Mouse (Mus musculus) heart, embryonic 11.5 days (tissue): ENCODE data around the gene Thoc2. TPM values are rescaled to one million over a fixed set of nuclear protein-coding genes. Genes with fewer than 3 reads are reported as not detected.
A peak's percentile ranks its signal among the peaks of the same experiment; 100 is the strongest.

Experiments used
- ATAC-seq: fragments of 200-750 bp; cut with Nextera tagmentation; replicated peaks from 2 replicates; pipeline ENCODE4 v1.8.0; 2017; ENCODE audit warnings: moderate library complexity; ENCODE audit not compliant: insufficient number of reproducible peaks, low FRiP score, low TSS enrichment
- H3K27ac ChIP-seq: fragments of 300-500 bp; sonication (generic); 2 replicates; pipeline ENCODE4 v1.5.1; 2014; ENCODE audit warnings: mild to moderate bottlenecking, low read depth, low read length
- H3K27me3 ChIP-seq: fragments of 300-500 bp; sonication (generic); 2 replicates; pipeline ENCODE4 v1.6.1; 2014; ENCODE audit warnings: mild to moderate bottlenecking, low read length, mixed read lengths; ENCODE audit not compliant: control insufficient read depth, insufficient read depth
- H3K36me3 ChIP-seq: fragments of 300-500 bp; sonication (generic); 2 replicates; pipeline ENCODE4 v1.6.1; 2014; ENCODE audit warnings: mild to moderate bottlenecking, low read length, moderate library complexity, mixed read lengths; ENCODE audit not compliant: control insufficient read depth, insufficient read depth
- H3K4me1 ChIP-seq: fragments of 300-500 bp; sonication (generic); 2 replicates; pipeline ENCODE4 v1.6.1; 2014; ENCODE audit warnings: low read length; ENCODE audit not compliant: control insufficient read depth, insufficient read depth
- H3K4me2 ChIP-seq: fragments of 300-500 bp; sonication (generic); 2 replicates; pipeline ENCODE4 v1.6.1; 2014; ENCODE audit warnings: mild to moderate bottlenecking, moderate library complexity
- H3K4me3 ChIP-seq: fragments of 300-500 bp; sonication (generic); 2 replicates; pipeline ENCODE4 v1.5.1; 2014; ENCODE audit warnings: low read depth, low read length
- H3K9ac ChIP-seq: fragments of 300-500 bp; sonication (generic); 2 replicates; pipeline ENCODE4 v1.6.1; 2014; ENCODE audit warnings: mild to moderate bottlenecking, low read depth, low read length, moderate library complexity
- H3K9me3 ChIP-seq: fragments of 300-500 bp; sonication (generic); replicated peaks from 2 replicates; pipeline ENCODE4 v1.6.1; 2016; ENCODE audit warnings: low read length; ENCODE audit not compliant: control insufficient read depth
- WGBS: fragments of 180-500 bp; shearing (Covaris S2); extraction: QIAGEN DNeasy Blood & Tissue Kit; methylation state at CpG from one replicate; pipeline ENCODE4 v1.1.7; 2014; ENCODE audit not compliant: insufficient replicate concordance; 5-methylcytosine and 5-hydroxymethylcytosine counted together
- microRNA-seq: library from miRNA; unstranded; fragments of <30 nt; microRNA quantifications from one replicate; pipeline ENCODE4, GENCODE M21; 2016; ENCODE audit warnings: borderline number of aligned reads
- polyA plus RNA-seq: library from polyadenylated mRNA; unstranded; fragments of >200 nt; fragmentation: Nextera tagmentation; extraction: Ambion mirVana; gene quantifications from 2 replicates; pipeline ENCODE4 v1.2.1, GENCODE M21; 2014

The Thoc2 gene
- polyA plus RNA-seq, 1 experiment from 2014 or later: 72.5 TPM

DNA sequence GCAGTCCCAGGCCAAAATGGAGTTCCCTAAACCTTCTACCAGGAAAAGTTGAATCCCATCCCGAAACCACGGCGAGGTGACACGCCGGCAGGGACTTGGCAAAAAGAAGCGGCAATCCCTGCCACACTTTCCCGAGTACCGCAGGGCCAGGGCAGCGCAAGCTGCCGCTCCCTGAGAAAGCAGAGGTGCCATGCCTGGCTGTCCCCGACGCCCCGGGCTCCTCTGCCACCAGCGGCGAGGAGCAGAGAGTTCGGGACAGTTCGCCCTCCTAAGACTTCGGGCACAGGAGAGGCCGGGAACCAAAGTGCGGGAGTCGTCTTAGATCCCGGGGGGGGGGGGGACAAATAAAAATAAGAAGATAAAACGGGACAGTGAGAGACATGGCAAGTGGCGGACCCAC, 9.5 kb downstream of the Thoc2 start:
- Histone ChIP-seq H3K4me3 (peak overlapping the region; percentile 70), H3K36me3 (no peaks in the 10 kb centered on the region), H3K27me3 (no peaks in the 10 kb centered on the region), H3K9me3 (no peaks in the 10 kb centered on the region; the same call in 1 of the 2 replicates), H3K9ac (peak overlapping the region; percentile 75), H3K27ac (peak overlapping the region; percentile 85), H3K4me2 (peak overlapping the region; percentile 58), H3K4me1 (no peaks in the 10 kb centered on the region; the same call in 1 of the 2 replicates)
- 16% methylated on average over 24 of the region's 24 CpGs for WGBS
- peak; percentile 49; the same call in 1 of the 2 replicates for ATAC-seq

GRCm38 (mm10) chrX:41910471-41910870, 10.0 kb downstream of the Thoc2 start:
- H3K27me3 ChIP-seq: no peaks in the 10 kb centered on the region
- WGBS: 12% methylated on average over 9 of the region's 9 CpGs
- no peaks in the 10 kb centered on the region; the same call in 1 of the 2 replicates for H3K9me3 ChIP-seq
- ATAC-seq: no peak
- H3K4me3 ChIP-seq: peak overlapping the region; percentile 70
- no peaks in the 10 kb centered on the region for H3K36me3 ChIP-seq
- peak overlapping the region; percentile 75 for H3K9ac ChIP-seq
- H3K4me2 ChIP-seq: peak overlapping the region; percentile 58
- no peaks in the 10 kb centered on the region; the same call in 1 of the 2 replicates for H3K4me1 ChIP-seq
- H3K27ac ChIP-seq: no peak overlapping the region

DNA sequence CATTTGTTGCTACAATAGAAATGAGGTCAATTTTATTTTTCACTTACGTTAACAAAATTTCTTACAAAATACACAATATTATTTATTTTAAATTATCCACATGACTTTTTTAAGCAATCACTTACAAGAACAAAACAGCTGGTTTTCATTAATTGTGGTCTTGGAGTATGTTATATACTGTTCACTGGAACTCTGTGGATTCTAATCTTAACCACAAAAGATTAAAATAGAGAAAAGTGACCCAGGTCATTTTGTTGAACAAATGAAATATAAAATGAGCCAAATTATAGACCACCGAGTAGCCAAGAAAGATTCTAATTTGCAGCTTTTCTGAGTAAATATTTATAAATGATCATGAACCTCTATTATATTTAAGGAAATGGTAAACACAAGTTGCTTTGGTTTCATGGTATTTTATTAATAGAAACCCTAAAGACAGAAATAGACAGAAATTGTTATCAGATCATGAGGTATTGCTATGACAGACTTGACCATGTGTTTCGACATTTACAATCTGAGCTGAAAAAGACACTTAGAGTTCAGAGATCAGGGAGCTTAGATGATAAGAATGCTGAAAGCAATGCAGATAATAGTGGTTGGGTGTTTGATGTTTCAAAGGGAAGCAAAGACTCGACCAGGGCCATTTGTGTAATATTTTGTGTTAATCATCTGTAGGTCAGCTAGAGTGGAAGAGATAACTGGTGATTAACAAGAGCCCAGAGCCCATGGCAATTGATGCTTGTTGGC, 35.5 kb downstream of the Thoc2 start:
- H3K27ac ChIP-seq: no peak overlapping the region
- no peak overlapping the region for H3K4me3 ChIP-seq
- H3K9me3 ChIP-seq: no peaks in the 10 kb centered on the region
- no peaks in the 10 kb centered on the region for H3K36me3 ChIP-seq
- WGBS: 53% methylated on average over 4 of the region's 4 CpGs
- no peaks in the 10 kb centered on the region for H3K4me1 ChIP-seq
- no peak overlapping the region for H3K9ac ChIP-seq
- ATAC-seq: no peak
- no peak overlapping the region for H3K4me2 ChIP-seq
- H3K27me3 ChIP-seq: no peaks in the 10 kb centered on the region

- 78% methylated on average over 2 of the region's 2 CpGs for WGBS
- Histone ChIP-seq H3K4me2 (no peak overlapping the region), H3K36me3 (no peaks in the 10 kb centered on the region), H3K9ac (no peak overlapping the region), H3K4me3 (no peak overlapping the region), H3K9me3 (no peaks in the 10 kb centered on the region), H3K27ac (no peak overlapping the region), H3K4me1 (no peaks in the 10 kb centered on the region), H3K27me3 (no peaks in the 10 kb centered on the region)
- no peak for ATAC-seq
Measured at GRCm38 (mm10) chrX:41876581-41876980, 43.9 kb downstream of the Thoc2 start.

DNA sequence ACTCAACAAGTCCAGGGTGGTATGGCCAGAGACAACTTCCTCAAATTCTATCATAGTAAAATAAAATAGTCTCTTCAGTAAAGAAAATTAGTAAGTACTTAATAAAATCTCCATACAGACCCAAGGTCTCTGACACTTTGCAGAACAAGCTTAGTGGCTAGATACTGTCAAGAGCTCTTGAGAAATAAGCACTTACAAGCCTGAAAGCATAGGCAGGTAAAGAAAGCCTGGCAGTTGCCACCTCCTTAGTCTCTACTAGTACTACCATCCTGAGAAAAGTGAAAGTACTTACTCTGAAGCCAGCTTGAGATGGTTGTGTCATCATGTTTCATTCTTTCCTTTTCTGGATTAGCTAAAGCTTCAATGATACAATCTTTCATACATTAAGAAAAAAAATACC, 82.7 kb downstream of the Thoc2 start:
- Histone ChIP-seq H3K4me2 (no peak overlapping the region), H3K4me3 (no peak overlapping the region), H3K36me3 (no peaks in the 10 kb centered on the region), H3K27me3 (no peaks in the 10 kb centered on the region), H3K4me1 (no peaks in the 10 kb centered on the region), H3K9me3 (no peaks in the 10 kb centered on the region), H3K9ac (no peak overlapping the region), H3K27ac (no peak overlapping the region)
- ATAC-seq: no peak

- no peaks in the 10 kb centered on the region for H3K4me1 ChIP-seq
- no peak overlapping the region for H3K4me2 ChIP-seq
- H3K9ac ChIP-seq: no peak overlapping the region
- no peak overlapping the region for H3K4me3 ChIP-seq
- no peaks in the 10 kb centered on the region for H3K36me3 ChIP-seq
- ATAC-seq: no peak
- no peaks in the 10 kb centered on the region for H3K27me3 ChIP-seq
- H3K27ac ChIP-seq: no peak overlapping the region
- H3K9me3 ChIP-seq: no peaks in the 10 kb centered on the region
Measured at GRCm38 (mm10) chrX:41805592-41805991, 114.9 kb downstream of the Thoc2 start.

DNA sequence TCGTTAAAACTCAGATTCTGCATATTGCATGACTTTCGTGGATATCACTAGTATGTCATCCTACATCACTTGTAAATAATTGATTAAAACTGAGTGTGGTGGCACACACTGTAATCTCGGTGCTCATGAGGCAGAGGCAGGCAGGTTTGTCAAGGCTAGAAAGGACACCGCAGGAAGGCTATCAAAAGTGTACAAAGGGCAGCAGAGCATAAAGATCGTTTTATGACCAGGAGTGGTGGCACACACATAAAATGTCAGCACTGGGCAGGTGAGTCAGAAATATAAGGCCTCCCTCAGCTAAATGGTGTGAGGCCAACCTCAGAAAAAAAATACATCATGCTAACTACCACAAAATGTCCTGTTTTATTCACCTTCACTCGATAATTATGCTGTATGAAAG, 127.2 kb downstream of the Thoc2 start:
- Histone ChIP-seq H3K4me1 (no peaks in the 10 kb centered on the region), H3K4me3 (no peak overlapping the region), H3K9ac (no peak overlapping the region), H3K36me3 (no peaks in the 10 kb centered on the region), H3K9me3 (no peaks in the 10 kb centered on the region), H3K4me2 (no peak overlapping the region), H3K27ac (no peak overlapping the region), H3K27me3 (no peaks in the 10 kb centered on the region)
- WGBS: 82% methylated on average over 6 of the region's 6 CpGs
- ATAC-seq: no peak

Small RNAs within 50 kb of the gene (microRNA-seq; reads per million reads assigned to microRNA genes)
- not detected for gene Gm44490

Other genes starting within 250 kb of the Thoc2 start
- gene Xiap, start 139.0 kb upstream of the Thoc2 start, polyA plus RNA-seq: 13.1 and 14.6 TPM in 2 replicates
- gene Stag2, start 228.6 kb upstream of the Thoc2 start, polyA plus RNA-seq: 44.3 and 47.9 TPM in 2 replicates